Mouse (Mus musculus): ENCODE measurements around the gene Slc41a2. TPM values are rescaled to one million over a fixed set of nuclear protein-coding genes. Genes with fewer than 3 reads are reported as not detected.

Gene Slc41a2
- polyA plus RNA-seq, 1 experiment from 2014 or later, result not detected

GRCm38 (mm10) chr10:83343828-83344685 lies 6.4 kb upstream of the Slc41a2 start:
- H3K9me3 ChIP-seq (replicated peaks; ENCODE audit: control insufficient read depth, low read length), result no peaks in the 10 kb centered on the region
- H3K4me1 ChIP-seq (ENCODE audit: control insufficient read depth, low read depth, low read length), result no peaks in the 10 kb centered on the region
- 48% methylated on average over 2 of the region's 2 CpGs for WGBS (ENCODE audit: insufficient replicate concordance)
- H3K36me3 ChIP-seq (ENCODE audit: control insufficient read depth, insufficient read depth), result no peaks in the 10 kb centered on the region
- no peak overlapping the region for H3K27ac ChIP-seq (ENCODE audit: low read length)
- no peaks in the 10 kb centered on the region for H3K27me3 ChIP-seq (ENCODE audit: control insufficient read depth, insufficient read depth, low read depth, low read length)
- ATAC-seq (ENCODE audit: low read depth), result no peak
- no peak overlapping the region for H3K4me3 ChIP-seq (ENCODE audit: low read depth, low read length)
- no peak overlapping the region for H3K4me2 ChIP-seq (ENCODE audit: low read depth, low read length)
- H3K9ac ChIP-seq (ENCODE audit: low read depth, low read length), result no peak overlapping the region

GRCm38 (mm10) chr10:83343171-83343570 lies 5.5 kb upstream of the Slc41a2 start:
- WGBS (ENCODE audit: insufficient replicate concordance), result 66% methylated on average over 5 of the region's 5 CpGs

GRCm38 (mm10) chr10:83341226-83341625 lies 3.5 kb upstream of the Slc41a2 start:
- Histone ChIP-seq H3K27me3 (ENCODE audit: control insufficient read depth, insufficient read depth, low read depth, low read length) (peaks cover 23% of the 10 kb centered on the region), H3K4me3 (ENCODE audit: low read depth, low read length) (no peak overlapping the region), H3K36me3 (ENCODE audit: control insufficient read depth, insufficient read depth) (no peaks in the 10 kb centered on the region), H3K27ac (ENCODE audit: low read length) (no peak overlapping the region), H3K9me3 (replicated peaks; ENCODE audit: control insufficient read depth, low read length) (no peaks in the 10 kb centered on the region), H3K9ac (ENCODE audit: low read depth, low read length) (no peak overlapping the region), H3K4me2 (ENCODE audit: low read depth, low read length) (no peak overlapping the region), H3K4me1 (ENCODE audit: control insufficient read depth, low read depth, low read length) (no peaks in the 10 kb centered on the region; the same call in 1 of the 2 replicates)
- ATAC-seq (ENCODE audit: low read depth), result no peak
- 25% methylated on average over 2 of the region's 2 CpGs for WGBS (ENCODE audit: insufficient replicate concordance)

More at GRCm38 (mm10) chr10:83343171-83343570, 5.5 kb upstream of the Slc41a2 start:
- Histone ChIP-seq H3K4me3 (ENCODE audit: low read depth, low read length) (no peak overlapping the region), H3K4me1 (ENCODE audit: control insufficient read depth, low read depth, low read length) (no peaks in the 10 kb centered on the region), H3K9me3 (replicated peaks; ENCODE audit: control insufficient read depth, low read length) (no peaks in the 10 kb centered on the region), H3K36me3 (ENCODE audit: control insufficient read depth, insufficient read depth) (no peaks in the 10 kb centered on the region), H3K27ac (ENCODE audit: low read length) (no peak overlapping the region), H3K27me3 (ENCODE audit: control insufficient read depth, insufficient read depth, low read depth, low read length) (peaks cover 5% of the 10 kb centered on the region), H3K9ac (ENCODE audit: low read depth, low read length) (no peak overlapping the region), H3K4me2 (ENCODE audit: low read depth, low read length) (no peak overlapping the region)
- no peak for ATAC-seq (ENCODE audit: low read depth)

GRCm38 (mm10) chr10:83337971-83338598 lies 403 bp upstream of the Slc41a2 start:
- H3K4me1 ChIP-seq (ENCODE audit: control insufficient read depth, low read depth, low read length), result no peaks in the 10 kb centered on the region; the same call in 1 of the 2 replicates
- H3K27me3 ChIP-seq (ENCODE audit: control insufficient read depth, insufficient read depth, low read depth, low read length), result peaks cover 38% of the 10 kb centered on the region
- WGBS (ENCODE audit: insufficient replicate concordance), result 38% methylated on average over 8 of the region's 9 CpGs
- no peak overlapping the region for H3K27ac ChIP-seq (ENCODE audit: low read length)
- no peak for ATAC-seq (ENCODE audit: low read depth)
- H3K9me3 ChIP-seq (replicated peaks; ENCODE audit: control insufficient read depth, low read length), result no peaks in the 10 kb centered on the region
- H3K36me3 ChIP-seq (ENCODE audit: control insufficient read depth, insufficient read depth), result no peaks in the 10 kb centered on the region
- peak overlapping the region; percentile 54 for H3K4me3 ChIP-seq (ENCODE audit: low read depth, low read length)
- H3K9ac ChIP-seq (ENCODE audit: low read depth, low read length), result no peak overlapping the region
- peak overlapping the region; percentile 65 for H3K4me2 ChIP-seq (ENCODE audit: low read depth, low read length)

GRCm38 (mm10) chr10:83336336-83336735 lies 1.3 kb downstream of the Slc41a2 start:
- H3K4me2 ChIP-seq (ENCODE audit: low read depth, low read length), result no peak overlapping the region
- H3K4me1 ChIP-seq (ENCODE audit: control insufficient read depth, low read depth, low read length), result no peaks in the 10 kb centered on the region; the same call in 1 of the 2 replicates
- no peak overlapping the region for H3K27ac ChIP-seq (ENCODE audit: low read length)
- H3K9me3 ChIP-seq (replicated peaks; ENCODE audit: control insufficient read depth, low read length), result no peaks in the 10 kb centered on the region
- ATAC-seq (ENCODE audit: low read depth), result no peak
- no peaks in the 10 kb centered on the region for H3K36me3 ChIP-seq (ENCODE audit: control insufficient read depth, insufficient read depth)
- no peak overlapping the region for H3K4me3 ChIP-seq (ENCODE audit: low read depth, low read length)
- H3K9ac ChIP-seq (ENCODE audit: low read depth, low read length), result no peak overlapping the region
- WGBS (ENCODE audit: insufficient replicate concordance), result 22% methylated on average over 7 of the region's 7 CpGs
- H3K27me3 ChIP-seq (ENCODE audit: control insufficient read depth, insufficient read depth, low read depth, low read length), result peaks cover 38% of the 10 kb centered on the region

- no peak overlapping the region for H3K4me2 ChIP-seq (ENCODE audit: low read depth, low read length)
- no peak overlapping the region for H3K4me3 ChIP-seq (ENCODE audit: low read depth, low read length)
- WGBS (ENCODE audit: insufficient replicate concordance), result 70% methylated on average over 11 of the region's 11 CpGs
- no peaks in the 10 kb centered on the region; the same call in 1 of the 2 replicates for H3K4me1 ChIP-seq (ENCODE audit: control insufficient read depth, low read depth, low read length)
- no peaks in the 10 kb centered on the region for H3K36me3 ChIP-seq (ENCODE audit: control insufficient read depth, insufficient read depth)
- no peak overlapping the region for H3K27ac ChIP-seq (ENCODE audit: low read length)
- H3K9me3 ChIP-seq (replicated peaks; ENCODE audit: control insufficient read depth, low read length), result no peaks in the 10 kb centered on the region
- peaks cover 27% of the 10 kb centered on the region for H3K27me3 ChIP-seq (ENCODE audit: control insufficient read depth, insufficient read depth, low read depth, low read length)
- ATAC-seq (ENCODE audit: low read depth), result no peak
- H3K9ac ChIP-seq (ENCODE audit: low read depth, low read length), result no peak overlapping the region
Measured at GRCm38 (mm10) chr10:83332581-83332980, 5.1 kb downstream of the Slc41a2 start.

GRCm38 (mm10) chr10:83331811-83332210 lies 5.9 kb downstream of the Slc41a2 start:
- ATAC-seq (ENCODE audit: low read depth), result no peak
- 65% methylated on average over 5 of the region's 5 CpGs for WGBS (ENCODE audit: insufficient replicate concordance)
- Histone ChIP-seq H3K27ac (ENCODE audit: low read length) (no peak overlapping the region), H3K9me3 (replicated peaks; ENCODE audit: control insufficient read depth, low read length) (no peaks in the 10 kb centered on the region), H3K36me3 (ENCODE audit: control insufficient read depth, insufficient read depth) (no peaks in the 10 kb centered on the region), H3K9ac (ENCODE audit: low read depth, low read length) (no peak overlapping the region), H3K4me2 (ENCODE audit: low read depth, low read length) (no peak overlapping the region), H3K4me1 (ENCODE audit: control insufficient read depth, low read depth, low read length) (no peaks in the 10 kb centered on the region), H3K4me3 (ENCODE audit: low read depth, low read length) (no peak overlapping the region), H3K27me3 (ENCODE audit: control insufficient read depth, insufficient read depth, low read depth, low read length) (peaks cover 19% of the 10 kb centered on the region)

GRCm38 (mm10) chr10:83330336-83330735 lies 7.3 kb downstream of the Slc41a2 start:
- H3K36me3 ChIP-seq (ENCODE audit: control insufficient read depth, insufficient read depth), result no peaks in the 10 kb centered on the region
- H3K4me1 ChIP-seq (ENCODE audit: control insufficient read depth, low read depth, low read length), result no peaks in the 10 kb centered on the region
- H3K9ac ChIP-seq (ENCODE audit: low read depth, low read length), result no peak overlapping the region
- H3K4me3 ChIP-seq (ENCODE audit: low read depth, low read length), result no peak overlapping the region
- whole genome bisulfite sequencing (ENCODE audit: insufficient replicate concordance), result 46% methylated on average over 6 of the region's 6 CpGs
- no peak overlapping the region for H3K27ac ChIP-seq (ENCODE audit: low read length)
- no peaks in the 10 kb centered on the region for H3K9me3 ChIP-seq (replicated peaks; ENCODE audit: control insufficient read depth, low read length)
- peaks cover 11% of the 10 kb centered on the region for H3K27me3 ChIP-seq (ENCODE audit: control insufficient read depth, insufficient read depth, low read depth, low read length)
- no peak overlapping the region for H3K4me2 ChIP-seq (ENCODE audit: low read depth, low read length)
- ATAC-seq (ENCODE audit: low read depth), result no peak

- WGBS (ENCODE audit: insufficient replicate concordance), result 74% methylated on average over 5 of the region's 5 CpGs
- ATAC-seq (ENCODE audit: low read depth), result no peak
- no peak overlapping the region for H3K4me2 ChIP-seq (ENCODE audit: low read depth, low read length)
Measured at GRCm38 (mm10) chr10:83328791-83329190, 8.9 kb downstream of the Slc41a2 start.

More at GRCm38 (mm10) chr10:83328791-83329190, 8.9 kb downstream of the Slc41a2 start:
- Histone ChIP-seq H3K9ac (ENCODE audit: low read depth, low read length) (no peak overlapping the region), H3K9me3 (replicated peaks; ENCODE audit: control insufficient read depth, low read length) (no peaks in the 10 kb centered on the region), H3K4me1 (ENCODE audit: control insufficient read depth, low read depth, low read length) (no peaks in the 10 kb centered on the region), H3K27me3 (ENCODE audit: control insufficient read depth, insufficient read depth, low read depth, low read length) (no peaks in the 10 kb centered on the region), H3K36me3 (ENCODE audit: control insufficient read depth, insufficient read depth) (no peaks in the 10 kb centered on the region), H3K27ac (ENCODE audit: low read length) (no peak overlapping the region), H3K4me3 (ENCODE audit: low read depth, low read length) (no peak overlapping the region)

Measured in liver, embryonic 16.5 days (tissue).